Mouse (Mus musculus) heart, postnatal 0 days (tissue): ENCODE measurements at regions not wholly inside any gene's neighbourhood (a gene's known extent, or its start where the extent isn't known, plus 50 kb on each side); places are given as distances from the start of the nearest gene placed in this dataset.

Experiments
- CTCF ChIP-seq: IDR thresholded peaks from 2 replicates; pipeline ENCODE4 v1.5.1; 2016; ENCODE audit warnings: antibody characterized with exemption, control low read depth, low read depth
- EP300 ChIP-seq: IDR thresholded peaks from 2 replicates; pipeline ENCODE4 v1.6.1; 2016; ENCODE audit warnings: antibody characterized with exemption, low read depth

- TF ChIP-seq CTCF (no peak), EP300 (no peak)
These were observed 875.1 kb upstream of the Car8 start for GRCm38 (mm10) chr4:9113982-9114381.
